Mouse (Mus musculus): ENCODE measurements around the gene Gm8020.
"Not testable (repeated sequence)": the region's sequence is repeated elsewhere in the genome, so short reads cannot be mapped to it uniquely, and the experiment has no call there.

The Gm8020 gene

DNA sequence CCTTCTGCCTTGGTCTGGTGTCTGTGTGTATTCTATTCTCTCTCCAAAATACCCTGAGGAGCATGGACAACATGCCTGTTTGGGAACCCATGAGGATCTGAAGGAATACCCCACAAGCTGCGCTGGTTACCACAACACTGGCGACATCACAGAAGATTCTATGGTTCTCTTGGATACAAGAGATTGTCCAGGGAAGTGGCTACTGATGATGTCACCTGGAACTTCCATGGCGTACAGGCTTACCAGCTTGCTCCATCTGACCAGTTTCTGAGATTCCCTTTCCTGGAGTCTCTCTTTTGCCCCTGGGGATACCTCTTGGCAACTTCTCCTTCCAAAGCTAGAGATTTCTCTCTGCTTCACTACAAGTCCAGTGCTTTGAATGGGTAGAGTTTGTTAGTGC is at the start of gene Gm8020:
TSS of gene Gm8020 (minus strand) at position 101 of the 400 bp plus-strand sequence.
- not testable (repeated sequence) for DNase-seq (ENCODE audit: low read depth)

DNA sequence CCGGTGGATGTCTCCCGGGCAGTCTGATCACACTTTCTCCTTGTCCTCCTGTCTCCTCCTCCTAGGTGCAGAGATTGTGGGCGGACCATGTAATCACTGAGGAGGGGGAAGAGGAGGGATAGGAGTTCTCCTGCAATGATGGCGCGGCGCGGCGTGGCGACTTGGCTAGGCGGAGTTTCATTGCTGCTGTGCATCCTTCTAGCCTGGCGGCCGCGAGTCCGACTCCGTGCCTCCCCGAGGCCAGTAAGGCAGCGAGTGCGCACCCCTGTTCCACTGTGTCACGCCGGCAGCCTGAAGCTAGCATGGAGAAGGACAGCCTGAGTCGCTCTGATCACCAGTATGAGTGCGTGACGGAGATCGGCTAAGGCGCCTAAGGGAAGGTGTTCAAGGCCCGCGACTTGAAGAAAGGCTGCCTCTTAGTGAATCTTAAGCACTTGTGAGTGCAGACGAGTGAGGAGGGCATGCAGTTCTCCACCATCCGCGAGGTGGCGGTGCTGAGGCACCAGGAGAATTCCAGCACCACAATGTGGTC is 41.1 kb upstream of the Gm8020 start:
- not testable (repeated sequence) for DNase-seq (ENCODE audit: low read depth)

- not testable (repeated sequence) for DNase-seq (ENCODE audit: low read depth)
Observed at GRCm38 (mm10) chr14:42542316-42543169, 40.4 kb upstream of the Gm8020 start.

DNA sequence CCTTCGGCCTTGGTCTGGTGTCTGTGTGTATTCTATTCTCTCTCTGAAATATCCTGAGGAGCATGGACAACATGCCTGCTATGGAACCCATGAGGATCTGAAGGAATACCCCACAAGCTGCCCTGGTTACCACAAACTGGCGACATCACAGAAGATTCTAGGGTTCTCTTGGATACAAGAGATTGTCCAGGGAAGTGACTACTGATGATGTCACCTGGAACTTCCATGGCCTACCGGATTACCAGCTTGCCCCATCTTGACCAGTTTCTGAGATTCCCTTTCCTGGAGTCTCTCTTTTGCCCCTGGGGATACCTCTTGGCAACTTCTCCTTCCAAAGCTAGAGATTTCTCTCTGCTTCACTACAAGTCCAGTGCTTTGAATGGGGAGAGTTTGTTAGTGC is 22.0 kb upstream of the Gm8020 start, which contains the start of gene Gm8024:
TSS of gene Gm8024 (minus strand) at position 101 of the 400 bp plus-strand sequence.
- DNase-seq (ENCODE audit: low read depth) = not testable (repeated sequence)

- DNase-seq (ENCODE audit: low read depth) = not testable (repeated sequence)
Observed at GRCm38 (mm10) chr14:42463581-42463980, 38.6 kb downstream of the Gm8020 start, which contains the start of gene Gm8011. TSS of gene Gm8011 (plus strand) at chr14:42463881.

Measured in induced T-regulatory cell, adult 2 months (primary cell).